Mouse (Mus musculus) olfactory bulb, adult 2 months (tissue): Measurements from ENCODE around the gene Elovl6.

Experiments used
- CTCF ChIP-seq: fragments of 200-500 bp; IDR thresholded peaks from 2 replicates; pipeline ENCODE4 v1.5.1; 2012; ENCODE audit warnings: low read depth, mild to moderate bottlenecking, low read length, moderate library complexity; ENCODE audit not compliant: insufficient read depth
- POLR2A ChIP-seq: fragments of 200-500 bp; IDR thresholded peaks from 2 replicates; pipeline ENCODE4 v1.6.1; 2012; ENCODE audit warnings: mild to moderate bottlenecking, low read depth, low read length, moderate library complexity; ENCODE audit not compliant: insufficient read depth

DNA sequence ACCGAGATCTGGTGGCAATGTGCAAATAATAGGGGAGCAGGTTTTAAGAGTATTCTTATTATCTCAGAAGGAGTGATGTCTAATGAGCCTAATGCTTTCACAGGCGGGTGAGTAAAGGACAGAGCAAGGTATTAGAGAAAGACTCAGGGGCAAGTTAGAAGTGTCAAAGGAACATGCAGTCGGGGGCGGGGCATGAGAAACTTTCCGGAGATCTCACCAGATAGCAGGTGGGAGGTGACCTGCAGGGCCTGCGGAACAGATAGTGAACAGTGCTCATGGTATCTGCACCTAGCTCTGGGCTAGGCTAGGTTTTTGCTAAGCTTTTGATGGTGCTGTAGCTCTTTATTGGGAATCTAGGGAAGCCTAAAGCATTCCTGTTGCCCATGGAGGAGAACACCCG, 25.4 kb downstream of the Elovl6 start:
- no peak for TF ChIP-seq CTCF
- no peak for TF ChIP-seq POLR2A
